In genomic region chr12:16718660-16719315, GRCm38 (mm10) we compare ENCODE assay signal across 7 mouse cellular contexts.
DNase-seq lines count a peak whose midpoint lies in the region; ATAC-seq lines count a peak whose summit lies in the region.

No protein-coding gene starts in this region.

- no peak overlapping the region for H3K9ac ChIP-seq in heart, embryonic 11.5 days (ENCODE audit: low read depth, low read length)

- H3K4me1 ChIP-seq in heart, embryonic 11.5 days (ENCODE audit: control insufficient read depth, insufficient read depth, low read length), result 0 out of 2 replicates have a peak, but pooled peaks cover 1% of the 10 kb centered on the region

- H3K27ac ChIP-seq in heart, embryonic 11.5 days (ENCODE audit: low read depth, low read length), result no peak overlapping the region

- H3K4me3 ChIP-seq in heart, embryonic 11.5 days (ENCODE audit: low read depth, low read length), result no peak overlapping the region

- H3K4me2 ChIP-seq in heart, embryonic 11.5 days, result no peak overlapping the region

- peak; percentile 79 for DNase-seq in CD4-positive, CD25-positive, alpha-beta regulatory T cell, adult 2 months (ENCODE audit: low read depth, low spot score)
- peak; percentile 84 for DNase-seq in MN1 (ENCODE audit: low spot score)
- peak; percentile 33 to 68 for DNase-seq in cerebellum, postnatal 25 days
- DNase-seq in kidney, postnatal 10 days, result peak; percentile 77
- peak; percentile 69 for DNase-seq in lung, postnatal 14 days
- peak; percentile 39 to 66 for DNase-seq in right cerebral cortex, postnatal 10 days (ENCODE audit: low spot score in 2 of 2)

- WGBS in heart, embryonic 11.5 days (ENCODE audit: insufficient replicate concordance), result 37% methylated on average over 8 of the region's 8 CpGs

- ATAC-seq in heart, embryonic 11.5 days (replicated peaks; ENCODE audit: insufficient number of reproducible peaks, low FRiP score, low TSS enrichment), result 0 out of 2 replicates have a peak, but pooled peaks have one; percentile 21

- H3K36me3 ChIP-seq in heart, embryonic 11.5 days (ENCODE audit: control insufficient read depth, insufficient read depth, low read length), result no peaks in the 10 kb centered on the region

- no peaks in the 10 kb centered on the region for H3K27me3 ChIP-seq in heart, embryonic 11.5 days (ENCODE audit: control insufficient read depth, insufficient read depth, low read length)

- H3K9me3 ChIP-seq in heart, embryonic 11.5 days (replicated peaks; ENCODE audit: control insufficient read depth, low read length), result no peaks in the 10 kb centered on the region
